Mouse (Mus musculus): Measurements from ENCODE around the gene Nars2. TPM values are rescaled to one million over a fixed set of nuclear protein-coding genes. Genes with fewer than 3 reads are reported as not detected.

Gene Nars2
- total RNA-seq, 2 experiments from 2014 or later: 17.1 to 17.3 TPM

DNA sequence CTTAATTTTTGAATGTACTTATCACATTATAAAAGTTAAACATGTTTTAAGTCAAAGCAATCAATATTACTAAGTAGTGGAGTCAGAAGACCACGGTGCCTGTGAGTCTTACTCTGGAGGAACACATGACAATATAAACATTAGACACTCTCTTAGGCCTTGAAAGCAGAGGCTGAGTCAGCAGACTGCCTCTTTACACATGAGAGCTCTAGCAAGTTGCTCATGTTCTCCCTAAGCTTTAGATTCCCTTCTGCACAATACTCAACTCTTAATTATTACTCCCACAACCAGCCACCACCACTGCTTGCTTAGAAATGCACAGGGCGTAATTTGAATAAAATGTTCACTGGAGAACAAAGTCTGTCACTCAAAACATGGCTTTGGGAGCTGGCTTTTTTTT is 81.1 kb downstream of the Nars2 start:
- intact Hi-C loops (cut with DNase I): no loop called here
- no peak for DNase-seq (ENCODE audit: extremely low spot score in 1 of 2, low spot score in 2 of 2)

DNA sequence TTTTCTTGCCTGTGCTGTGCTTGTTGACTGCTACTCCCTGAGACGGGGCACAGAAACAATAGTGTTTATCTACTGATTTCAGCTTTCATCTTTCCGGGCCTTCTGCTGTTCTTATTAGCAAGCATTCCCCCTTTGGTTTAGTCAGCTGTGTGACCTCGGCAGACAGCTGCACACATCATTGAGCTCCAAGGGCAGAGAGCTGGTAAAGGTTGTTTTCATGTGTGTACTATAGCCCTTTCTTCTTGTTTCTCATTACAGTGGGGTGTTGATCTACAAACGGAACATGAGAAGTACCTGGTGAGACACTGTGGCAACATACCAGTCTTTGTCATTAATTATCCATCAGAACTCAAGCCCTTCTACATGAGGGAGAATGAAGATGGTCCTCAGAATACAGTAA is 88.3 kb downstream of the Nars2 start:
- DNase-seq (ENCODE audit: extremely low spot score in 1 of 2, low spot score in 2 of 2): no peak
- intact Hi-C loops (cut with DNase I): no loop called here

GRCm38 (mm10) chr7:97041868-97042449 is 90.7 kb downstream of the Nars2 start:
- DNase-seq (ENCODE audit: extremely low spot score in 1 of 2, low spot score in 2 of 2): no peak
- intact Hi-C loops (cut with DNase I): no loop called here

DNA sequence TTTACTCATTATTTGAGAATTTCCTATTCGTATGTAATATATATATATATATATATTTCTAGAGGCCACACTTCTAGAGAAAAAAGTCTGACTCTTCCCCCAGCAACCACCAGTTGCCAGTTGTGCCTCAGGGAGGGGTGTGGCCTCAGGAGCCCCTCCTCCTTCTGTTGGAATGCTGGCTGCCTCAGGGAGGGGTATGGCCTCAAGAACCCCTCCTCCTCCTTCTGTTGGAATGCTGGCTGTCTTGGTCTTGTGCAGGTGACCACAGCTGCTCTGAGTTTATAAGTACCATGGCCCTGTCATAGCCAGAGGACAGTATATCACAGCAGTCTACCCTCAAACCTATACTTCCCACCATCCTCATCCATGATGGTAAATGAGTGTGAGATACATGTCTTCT is 91.7 kb downstream of the Nars2 start:
- intact Hi-C loops (cut with DNase I): no loop called here
- peak in 1 of 2 experiments; percentile 20 for DNase-seq (ENCODE audit: extremely low spot score in 1 of 2, low spot score in 2 of 2)

GRCm38 (mm10) chr7:97060966-97061365 is 109.7 kb downstream of the Nars2 start:
- DNase-seq (ENCODE audit: extremely low spot score in 1 of 2, low spot score in 2 of 2): no peak
- intact Hi-C loops (cut with DNase I): no loop called here

- intact Hi-C loops (cut with DNase I): no loop called here
- DNase-seq (ENCODE audit: extremely low spot score in 1 of 2, low spot score in 2 of 2): no peak
Observed at GRCm38 (mm10) chr7:97071512-97071911, 120.2 kb downstream of the Nars2 start.

GRCm38 (mm10) chr7:97072061-97072460 is 120.8 kb downstream of the Nars2 start:
- intact Hi-C loops (cut with DNase I): no loop called here
- DNase-seq (ENCODE audit: extremely low spot score in 1 of 2, low spot score in 2 of 2): no peak

GRCm38 (mm10) chr7:97074974-97075373 is 123.7 kb downstream of the Nars2 start:
- no peak for DNase-seq (ENCODE audit: extremely low spot score in 1 of 2, low spot score in 2 of 2)
- intact Hi-C loops (cut with DNase I): loop anchor here (5.0 kb wide), 1 partner anchor 103 kb away; no protein-coding TSS in a partner anchor

GRCm38 (mm10) chr7:97076977-97077376 is 125.7 kb downstream of the Nars2 start:
- DNase-seq (ENCODE audit: extremely low spot score in 1 of 2, low spot score in 2 of 2): no peak
- intact Hi-C loops (cut with DNase I): loop anchor here (5.0 kb wide), 1 partner anchor 105 kb away; no protein-coding TSS in a partner anchor

GRCm38 (mm10) chr7:97078685-97079084 is 127.4 kb downstream of the Nars2 start:
- DNase-seq (ENCODE audit: extremely low spot score in 1 of 2, low spot score in 2 of 2): no peak
- intact Hi-C loops (cut with DNase I): loop anchor here (5.0 kb wide), 1 partner anchor 106 kb away; no protein-coding TSS in a partner anchor

DNA sequence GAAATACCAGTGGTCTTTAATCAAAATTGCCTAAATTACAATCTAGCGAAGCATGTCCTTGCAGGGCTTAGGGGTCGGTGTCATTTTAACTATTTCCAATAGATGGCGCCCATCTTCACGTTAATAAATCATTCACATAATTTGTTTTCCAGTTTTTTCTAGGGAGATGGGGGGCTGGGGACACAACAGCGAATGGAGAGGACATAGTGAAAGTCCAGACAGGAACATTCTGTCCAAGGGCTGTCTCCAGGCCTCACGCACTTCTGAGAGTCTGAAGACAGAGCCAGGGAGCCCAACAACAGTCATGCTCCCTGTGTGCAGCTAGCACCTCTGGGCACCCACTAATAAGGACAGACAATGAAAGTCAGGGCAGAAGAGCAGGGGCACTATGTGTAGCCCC is 127.8 kb downstream of the Nars2 start:
- peak; percentile 26 to 43 for DNase-seq (ENCODE audit: extremely low spot score in 1 of 2, low spot score in 2 of 2)
- intact Hi-C loops (cut with DNase I): loop anchor here (5.0 kb wide), 1 partner anchor 107 kb away; no protein-coding TSS in a partner anchor

GRCm38 (mm10) chr7:97079651-97080365 is 128.5 kb downstream of the Nars2 start:
- intact Hi-C loops (cut with DNase I): loop anchor here (5.0 to 10.0 kb wide), 2 partner anchors 95 to 108 kb away; no protein-coding TSS in a partner anchor
- no peak for DNase-seq (ENCODE audit: extremely low spot score in 1 of 2, low spot score in 2 of 2)

DNA sequence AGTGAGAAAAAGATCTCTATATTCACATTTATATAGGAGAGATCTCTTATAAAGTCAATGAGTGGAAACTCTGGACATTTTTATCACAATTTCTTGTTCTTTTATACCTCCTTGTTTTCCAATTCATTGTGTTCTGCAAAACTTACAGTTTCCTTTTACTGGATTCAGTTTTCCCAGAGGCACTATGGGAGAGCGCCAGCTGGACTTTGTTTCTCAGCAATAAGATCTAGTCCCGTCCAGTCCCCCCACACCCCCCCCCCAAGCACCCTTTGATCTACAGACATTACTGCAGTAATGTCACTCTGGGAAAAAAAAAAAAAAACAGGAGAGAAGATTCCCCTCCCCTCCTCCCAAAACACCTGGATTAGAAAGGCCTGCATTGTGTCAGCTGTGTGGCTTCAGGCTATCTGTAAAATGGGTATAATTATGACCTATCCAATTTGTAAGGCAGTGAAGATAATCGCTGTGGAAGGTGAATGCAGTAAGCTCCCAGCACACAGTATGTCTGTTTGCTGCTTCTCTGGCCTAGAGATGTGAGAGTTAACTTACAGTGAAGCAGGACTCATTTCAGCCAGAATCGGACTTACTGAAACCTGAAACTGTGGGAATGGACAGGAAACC is 129.4 kb downstream of the Nars2 start:
- intact Hi-C loops (cut with DNase I): loop anchor here (1.0 to 10.0 kb wide), 2 partner anchors 94 to 217 kb away; no protein-coding TSS in a partner anchor
- no peak for DNase-seq (ENCODE audit: extremely low spot score in 1 of 2, low spot score in 2 of 2)

GRCm38 (mm10) chr7:97081242-97081958 is 130.1 kb downstream of the Nars2 start, which contains the start of gene Gab2:
Gene Gab2 (plus strand): TSS chr7:97081586.
- DNase-seq (ENCODE audit: extremely low spot score in 1 of 2, low spot score in 2 of 2): peak; percentile 26 to 87
- intact Hi-C loops (cut with DNase I): loop anchor here (1.0 to 10.0 kb wide), 2 partner anchors 93 to 216 kb away; no protein-coding TSS in a partner anchor

- DNase-seq (ENCODE audit: extremely low spot score in 1 of 2, low spot score in 2 of 2): no peak
- intact Hi-C loops (cut with DNase I): loop anchor here (1.0 to 10.0 kb wide), 2 partner anchors 93 to 215 kb away; no protein-coding TSS in a partner anchor
Observed at GRCm38 (mm10) chr7:97081959-97082218, 130.6 kb downstream of the Nars2 start.

GRCm38 (mm10) chr7:97082219-97083101 is 131.2 kb downstream of the Nars2 start:
- intact Hi-C loops (cut with DNase I): loop anchor here (10.0 kb wide), 1 partner anchor 92 kb away; no protein-coding TSS in a partner anchor
- DNase-seq (ENCODE audit: extremely low spot score in 1 of 2, low spot score in 2 of 2): peak; percentile 14 to 70

DNA sequence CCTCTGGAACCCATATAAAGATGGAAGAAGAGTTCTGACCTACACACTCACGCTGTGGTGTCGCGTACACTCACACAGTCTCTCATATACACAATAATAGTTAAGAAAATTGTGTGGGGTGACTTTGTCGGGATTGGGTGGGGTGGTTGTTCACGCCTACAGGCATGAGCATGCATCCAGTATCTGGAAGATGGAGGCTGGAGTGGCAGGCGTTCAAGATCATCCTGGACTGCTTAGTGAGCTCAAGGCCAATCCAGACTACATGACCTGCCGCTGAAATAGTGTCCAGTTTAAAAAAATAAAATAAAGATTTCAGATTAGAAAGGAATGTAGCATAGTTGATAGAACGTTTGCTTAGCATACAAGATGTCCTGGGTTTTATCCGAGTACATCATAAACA is 132.3 kb downstream of the Nars2 start:
- intact Hi-C loops (cut with DNase I): loop anchor here (10.0 kb wide), 1 partner anchor 91 kb away; no protein-coding TSS in a partner anchor
- DNase-seq (ENCODE audit: extremely low spot score in 1 of 2, low spot score in 2 of 2): no peak

- intact Hi-C loops (cut with DNase I): loop anchor here (10.0 kb wide), 1 partner anchor 91 kb away; no protein-coding TSS in a partner anchor
Observed at GRCm38 (mm10) chr7:97084181-97084580, 132.9 kb downstream of the Nars2 start.

More at GRCm38 (mm10) chr7:97084181-97084580, 132.9 kb downstream of the Nars2 start:
- peak in 1 of 2 experiments; percentile 27 for DNase-seq (ENCODE audit: extremely low spot score in 1 of 2, low spot score in 2 of 2)

Data from left cerebral cortex, postnatal 10 days (tissue).